Mouse (Mus musculus): ENCODE measurements around the gene Hexb.
"Not testable (repeated sequence)": the region's sequence is repeated elsewhere in the genome, so short reads cannot be mapped to it uniquely, and the experiment has no call there.

Gene Hexb

GRCm38 (mm10) chr13:97182821-97183220, 15.3 kb downstream of the Hexb start:
- no peak for DNase-seq (ENCODE audit: low spot score in 2 of 2)

GRCm38 (mm10) chr13:97180113-97180828, 17.9 kb downstream of the Hexb start:
- no peak for DNase-seq (ENCODE audit: low spot score in 2 of 2)

GRCm38 (mm10) chr13:97178943-97179342, 19.2 kb downstream of the Hexb start:
- DNase-seq (ENCODE audit: low spot score in 2 of 2) = no peak

- DNase-seq (ENCODE audit: low spot score in 2 of 2) = no peak
Measured at GRCm38 (mm10) chr13:97176731-97177130, 21.4 kb downstream of the Hexb start.

GRCm38 (mm10) chr13:97175520-97176264, 22.5 kb downstream of the Hexb start:
- no peak for DNase-seq (ENCODE audit: low spot score in 2 of 2)

GRCm38 (mm10) chr13:97145834-97146233, 52.3 kb downstream of the Hexb start:
- DNase-seq (ENCODE audit: low spot score in 2 of 2) = peak in 1 of 2 experiments; percentile 44

- no peak for DNase-seq (ENCODE audit: low spot score in 2 of 2)
Measured at GRCm38 (mm10) chr13:97142321-97142720, 55.8 kb downstream of the Hexb start.

- DNase-seq (ENCODE audit: low spot score in 2 of 2) = not testable (repeated sequence)
Measured at GRCm38 (mm10) chr13:97138404-97138931, 59.7 kb downstream of the Hexb start.

- DNase-seq (ENCODE audit: low spot score in 2 of 2) = peak; percentile 94 to 95
Measured at GRCm38 (mm10) chr13:97137466-97138400, 60.4 kb downstream of the Hexb start, which contains the start of the genes Gfm2 and Nsa2. Gene Gfm2, plus strand, starts transcription at chr13:97137937. Gene Nsa2, minus strand, starts transcription at chr13:97137937.

GRCm38 (mm10) chr13:97130413-97130812, 67.7 kb downstream of the Hexb start:
- not testable (repeated sequence) for DNase-seq (ENCODE audit: low spot score in 2 of 2)

GRCm38 (mm10) chr13:97129654-97130053, 68.5 kb downstream of the Hexb start:
- not testable (repeated sequence) for DNase-seq (ENCODE audit: low spot score in 2 of 2)

Data from right cerebral cortex, postnatal 10 days (tissue).